Mouse (Mus musculus) forebrain, postnatal 0 days (tissue): ENCODE results near the gene Rasa3. TPM values are rescaled to one million over a fixed set of nuclear protein-coding genes. Genes with fewer than 3 reads are reported as not detected.

Experiments used
- ATAC-seq: fragments of 200-750 bp; cut with Nextera tagmentation; 2 replicates; pipeline ENCODE4 v1.8.0; 2017; ENCODE audit warnings: mild to moderate bottlenecking, moderate library complexity
- DNase-seq: peaks from one replicate; pipeline ENCODE4 v3.0.0-alpha.2; 2015
- H3K27ac ChIP-seq: fragments of 300-500 bp; sonication (generic); 2 replicates; pipeline ENCODE4 v1.5.1; 2014; ENCODE audit warnings: low read depth, mild to moderate bottlenecking, antibody characterized with exemption, low read length, moderate library complexity, mixed read lengths
- H3K27me3 ChIP-seq: fragments of 300-500 bp; sonication (generic); 2 replicates; pipeline ENCODE4 v1.6.1; 2014; ENCODE audit warnings: mild to moderate bottlenecking, low read length, mixed read lengths; ENCODE audit not compliant: insufficient read depth
- H3K36me3 ChIP-seq: fragments of 300-500 bp; sonication (generic); 2 replicates; pipeline ENCODE4 v1.6.1; 2014; ENCODE audit warnings: mild to moderate bottlenecking, moderate library complexity; ENCODE audit not compliant: insufficient read depth
- H3K4me1 ChIP-seq: fragments of 300-500 bp; sonication (generic); 2 replicates; pipeline ENCODE4 v1.6.1; 2014; ENCODE audit warnings: antibody characterized with exemption; ENCODE audit not compliant: insufficient read depth
- H3K4me2 ChIP-seq: fragments of 300-500 bp; sonication (generic); 2 replicates; pipeline ENCODE4 v1.6.1; 2014; ENCODE audit warnings: low read depth, mild to moderate bottlenecking, moderate library complexity
- H3K4me3 ChIP-seq: fragments of 300-500 bp; sonication (generic); 2 replicates; pipeline ENCODE4 v1.5.1; 2014; ENCODE audit warnings: low read depth, low read length, mixed read lengths
- H3K9ac ChIP-seq: fragments of 300-500 bp; sonication (generic); 2 replicates; pipeline ENCODE4 v1.6.1; 2014; ENCODE audit warnings: mild to moderate bottlenecking
- H3K9me3 ChIP-seq: fragments of 300-500 bp; sonication (generic); 2 replicates; pipeline ENCODE4 v1.6.1; 2016; ENCODE audit warnings: low read length
- CTCF ChIP-seq: sonication (generic); IDR thresholded peaks from 2 replicates; pipeline ENCODE4 v1.5.1; 2016; ENCODE audit warnings: antibody characterized with exemption, control low read depth, low read depth
- WGBS: fragments of 180-500 bp; shearing (Covaris S2); extraction: QIAGEN DNeasy Blood & Tissue Kit; methylation state at CpG from one replicate; pipeline ENCODE4 v1.1.7; 2014; 5-methylcytosine and 5-hydroxymethylcytosine counted together
- polyA plus RNA-seq: library from polyadenylated mRNA; unstranded; fragments of >200 nt; fragmentation: Nextera tagmentation; extraction: Ambion mirVana; gene quantifications from 2 replicates; pipeline ENCODE4 v1.2.1, GENCODE M21; 2015
- total RNA-seq: library from RNA; depleted of rRNA; stranded (reverse); fragments of >200 nt; gene quantifications from 2 replicates; pipeline ENCODE4 v1.2.3, GENCODE M21; 2014

Rasa3 gene
- total and polyA plus RNA-seq, 2 experiments from 2014 or later: 24.3 to 49.7 TPM

DNA sequence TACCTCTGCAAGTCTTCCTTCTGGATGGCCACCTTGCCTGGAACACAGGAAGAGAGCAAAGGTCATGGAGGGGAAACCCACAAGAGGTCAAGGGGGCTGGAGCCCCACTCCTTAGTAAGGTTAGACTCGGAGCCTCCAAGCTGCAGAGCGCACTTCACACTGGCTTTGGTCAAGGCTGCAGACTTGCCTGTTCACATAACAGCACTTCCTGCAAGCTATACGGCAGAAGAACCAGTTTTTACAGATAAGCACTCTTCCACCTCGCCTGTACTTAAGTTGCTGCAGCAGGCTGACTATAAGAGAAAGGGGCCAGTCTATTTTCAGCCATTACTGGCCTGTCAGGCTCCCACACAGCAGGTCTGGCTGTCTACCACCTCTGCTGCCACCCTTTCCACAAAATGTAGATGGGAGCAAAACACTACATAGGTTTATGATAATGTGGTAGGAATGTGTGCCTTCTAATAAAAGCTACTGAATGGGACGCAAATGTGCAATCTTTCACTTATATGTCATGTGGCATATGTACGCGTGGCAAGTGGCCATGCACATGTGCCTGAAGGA, 71.4 kb downstream of the Rasa3 start:
- WGBS: 85% methylated on average over 7 of the region's 7 CpGs
- Histone ChIP-seq H3K36me3 (0 out of 2 replicates have a peak, but pooled peaks cover 3% of the 10 kb centered on the region), H3K9me3 (no peaks in the 10 kb centered on the region), H3K4me1 (no peaks in the 10 kb centered on the region), H3K27me3 (no peaks in the 10 kb centered on the region), H3K9ac (no peak overlapping the region), H3K4me3 (no peak overlapping the region), H3K27ac (no peak overlapping the region), H3K4me2 (no peak overlapping the region)
- TF ChIP-seq CTCF: no peak
- DNase-seq (no peak), ATAC-seq (no peak)

DNA sequence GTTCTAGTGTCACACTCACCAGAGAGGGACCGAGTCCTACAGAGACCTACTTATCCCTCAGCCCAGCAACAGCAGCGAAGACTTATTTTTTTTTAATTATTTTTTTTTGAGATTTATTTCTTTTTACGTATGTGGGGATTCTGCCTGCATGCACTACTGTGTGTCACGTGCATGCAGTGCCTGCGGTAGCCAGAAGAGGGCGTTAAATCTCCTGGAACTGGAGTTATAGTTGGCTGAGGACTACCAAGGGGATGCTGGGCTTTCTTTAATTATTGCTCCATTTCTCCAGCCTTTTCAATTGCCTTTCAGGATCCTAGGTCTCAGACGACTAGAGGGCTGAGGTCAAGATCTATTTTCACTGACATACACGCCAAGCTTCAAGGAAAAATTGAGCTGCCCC, 74.8 kb downstream of the Rasa3 start:
- ATAC-seq: peak; percentile 62
- 54% methylated on average over 8 of the region's 8 CpGs for WGBS
- no peak overlapping the region for H3K4me3 ChIP-seq
- H3K27ac ChIP-seq: no peak overlapping the region
- H3K9me3 ChIP-seq: no peaks in the 10 kb centered on the region
- peak; percentile 74 for TF ChIP-seq CTCF
- no peak overlapping the region for H3K9ac ChIP-seq
- no peak overlapping the region for H3K4me2 ChIP-seq
- H3K36me3 ChIP-seq: peaks cover 6% of the 10 kb centered on the region; the same call in 1 of the 2 replicates
- no peaks in the 10 kb centered on the region for H3K4me1 ChIP-seq
- no peaks in the 10 kb centered on the region for H3K27me3 ChIP-seq
- DNase-seq: peak; percentile 73

DNA sequence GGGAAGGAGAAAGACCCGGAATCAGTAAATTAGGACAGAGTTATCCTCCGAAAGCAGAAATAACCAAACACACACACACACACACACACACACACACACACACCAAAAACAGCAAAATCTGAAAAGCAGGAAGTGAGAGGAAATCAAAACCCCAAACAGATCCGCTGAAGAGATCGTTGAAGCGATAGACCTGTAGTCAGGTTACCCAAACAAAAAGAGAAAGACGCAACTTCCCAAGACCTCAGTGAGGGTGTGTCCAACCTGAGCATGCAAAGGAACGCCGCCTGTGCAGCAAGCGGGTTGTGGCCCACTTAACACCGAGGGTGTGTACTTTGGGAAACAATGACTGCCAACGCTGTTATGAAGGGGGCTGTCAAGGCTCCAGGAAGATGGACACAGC, 76.2 kb downstream of the Rasa3 start:
- ATAC-seq (no peak), DNase-seq (no peak)
- no peak for TF ChIP-seq CTCF
- Histone ChIP-seq H3K4me2 (no peak overlapping the region), H3K9me3 (no peaks in the 10 kb centered on the region), H3K4me3 (no peak overlapping the region), H3K27me3 (no peaks in the 10 kb centered on the region), H3K9ac (no peak overlapping the region), H3K27ac (no peak overlapping the region), H3K4me1 (no peaks in the 10 kb centered on the region), H3K36me3 (peaks cover 11% of the 10 kb centered on the region; the same call in 1 of the 2 replicates)
- 92% methylated on average over 11 of the region's 11 CpGs for WGBS

DNA sequence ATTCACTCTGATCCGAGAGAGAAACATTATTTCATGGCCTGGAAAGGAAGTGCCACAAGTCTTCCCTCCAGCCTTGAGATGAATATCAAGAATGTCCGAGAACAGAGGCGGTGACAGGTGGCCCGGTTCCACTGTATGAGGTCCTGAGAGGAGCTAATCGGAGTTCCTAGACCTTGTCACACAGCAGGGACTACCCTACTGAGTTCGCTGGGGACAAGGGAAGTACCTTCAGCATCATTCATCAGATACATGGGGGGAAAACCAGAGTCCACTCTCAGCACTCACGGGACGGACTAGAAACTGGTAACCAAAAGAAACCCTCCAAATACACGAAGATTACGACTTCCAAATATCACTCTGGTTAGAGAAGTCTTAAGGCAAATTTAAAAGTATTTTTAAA, 76.7 kb downstream of the Rasa3 start:
- H3K27me3 ChIP-seq: no peaks in the 10 kb centered on the region
- H3K4me2 ChIP-seq: no peak overlapping the region
- no peak overlapping the region for H3K9ac ChIP-seq
- H3K27ac ChIP-seq: no peak overlapping the region
- ATAC-seq (no peak), DNase-seq (no peak)
- H3K4me1 ChIP-seq: no peaks in the 10 kb centered on the region
- H3K4me3 ChIP-seq: no peak overlapping the region
- peaks cover 14% of the 10 kb centered on the region; the same call in 1 of the 2 replicates for H3K36me3 ChIP-seq
- no peak for TF ChIP-seq CTCF
- WGBS: 91% methylated on average over 10 of the region's 10 CpGs
- no peaks in the 10 kb centered on the region for H3K9me3 ChIP-seq

DNA sequence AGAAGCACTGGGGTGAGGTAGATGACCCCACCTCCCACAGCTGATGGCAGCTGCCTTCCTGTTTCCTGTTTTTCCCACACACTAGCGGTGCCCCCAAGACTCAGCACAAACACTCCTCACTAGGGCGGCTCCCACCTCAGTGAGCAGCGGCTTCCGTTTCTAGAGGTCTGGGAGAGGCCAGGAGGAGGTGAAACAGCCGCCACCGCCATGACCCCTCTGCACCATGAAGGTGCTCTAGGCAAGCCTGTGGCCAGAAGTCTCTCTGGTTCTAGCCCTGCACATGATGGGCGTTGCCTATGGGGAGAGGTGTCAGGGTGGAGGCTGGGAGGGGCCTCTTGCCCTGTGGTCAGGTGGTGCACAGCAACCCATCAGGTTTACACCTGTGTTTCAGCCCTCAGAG, 77.2 kb downstream of the Rasa3 start:
- H3K4me2 ChIP-seq: no peak overlapping the region
- H3K4me3 ChIP-seq: no peak overlapping the region
- TF ChIP-seq CTCF: no peak
- WGBS: 81% methylated on average over 7 of the region's 7 CpGs
- H3K27ac ChIP-seq: no peak overlapping the region
- H3K9me3 ChIP-seq: no peaks in the 10 kb centered on the region
- H3K4me1 ChIP-seq: no peaks in the 10 kb centered on the region
- ATAC-seq: no peak
- no peak overlapping the region for H3K9ac ChIP-seq
- H3K36me3 ChIP-seq: peaks cover 12% of the 10 kb centered on the region; the same call in 1 of the 2 replicates
- H3K27me3 ChIP-seq: no peaks in the 10 kb centered on the region
- no peak for DNase-seq

DNA sequence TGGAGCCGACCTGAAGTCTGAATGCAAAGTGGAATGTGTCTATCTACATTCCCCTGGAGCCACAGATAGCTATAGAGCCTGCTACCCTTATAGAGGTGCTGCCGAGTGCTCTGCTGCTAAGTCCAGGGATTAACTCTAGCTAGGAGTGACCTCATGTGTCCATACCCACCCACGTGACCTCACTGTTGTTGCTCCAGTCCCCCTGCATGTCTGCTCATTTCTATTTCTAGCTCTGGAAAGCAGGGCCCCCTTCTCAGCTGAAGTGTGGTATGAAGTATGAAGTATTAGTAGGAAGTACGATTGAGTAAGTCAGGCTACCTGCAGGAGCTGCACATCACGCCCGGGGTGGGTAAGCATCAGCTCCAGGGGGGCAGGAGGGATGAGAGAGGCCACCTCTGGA, 79.6 kb downstream of the Rasa3 start:
- 96% methylated on average over 6 of the region's 6 CpGs for WGBS
- no peaks in the 10 kb centered on the region for H3K9me3 ChIP-seq
- H3K9ac ChIP-seq: no peak overlapping the region
- H3K4me1 ChIP-seq: no peaks in the 10 kb centered on the region
- no peak for ATAC-seq
- H3K27ac ChIP-seq: no peak overlapping the region
- no peak overlapping the region for H3K4me2 ChIP-seq
- H3K36me3 ChIP-seq: peaks cover 12% of the 10 kb centered on the region; the same call in 1 of the 2 replicates
- no peaks in the 10 kb centered on the region for H3K27me3 ChIP-seq
- TF ChIP-seq CTCF: no peak
- no peak for DNase-seq
- H3K4me3 ChIP-seq: no peak overlapping the region

DNA sequence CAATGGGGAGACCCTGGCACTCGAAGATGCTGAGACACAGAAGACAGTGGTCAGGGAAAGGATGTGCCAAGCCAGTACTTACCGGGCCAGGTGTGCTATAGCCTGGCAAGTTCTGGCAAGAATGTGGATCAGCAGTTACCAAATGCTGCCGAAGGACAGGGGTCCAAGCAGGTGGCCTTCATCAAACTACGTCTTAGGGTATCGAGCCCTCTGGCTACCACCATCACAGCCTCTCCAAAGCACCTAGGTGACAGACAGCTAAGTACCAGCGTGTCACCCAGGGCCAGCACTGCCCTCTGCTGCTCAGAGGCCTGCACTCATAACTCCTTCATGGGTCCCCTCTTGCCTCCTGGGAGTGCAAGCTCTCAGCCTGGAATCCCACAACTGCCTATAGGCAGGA, 81.5 kb downstream of the Rasa3 start:
- ATAC-seq (no peak), DNase-seq (no peak)
- H3K9me3 ChIP-seq: no peaks in the 10 kb centered on the region
- no peaks in the 10 kb centered on the region for H3K27me3 ChIP-seq
- H3K36me3 ChIP-seq: peaks cover 12% of the 10 kb centered on the region; the same call in 1 of the 2 replicates
- H3K27ac ChIP-seq: no peak overlapping the region
- WGBS: 92% methylated on average over 6 of the region's 6 CpGs
- TF ChIP-seq CTCF: no peak
- no peak overlapping the region for H3K9ac ChIP-seq
- no peak overlapping the region for H3K4me2 ChIP-seq
- H3K4me3 ChIP-seq: no peak overlapping the region
- H3K4me1 ChIP-seq: no peaks in the 10 kb centered on the region
